Mouse (Mus musculus): Measurements from ENCODE around the gene Lck.

- no peak for TF ChIP-seq CTCF (IDR thresholded peaks at IDR 0.05; ENCODE audit: control insufficient read depth, insufficient read depth, insufficient replicate concordance, low read depth, low read length)
- TF ChIP-seq POLR2A (IDR thresholded peaks at IDR 0.05; ENCODE audit: control insufficient read depth, low read depth, low read length), result peak; percentile 50; the same call in 1 of the 2 replicates
Observed at GRCm38 (mm10) chr4:129556532-129557223, 16.8 kb downstream of the Lck start.

Data from testis, adult 2 months (tissue).